Mouse (Mus musculus): ENCODE measurements around the gene Dnttip2. TPM values are rescaled to one million over a fixed set of nuclear protein-coding genes. Genes with fewer than 3 reads are reported as not detected.

Dnttip2 gene
- total RNA-seq, 1 experiment: 97.6 TPM

DNA sequence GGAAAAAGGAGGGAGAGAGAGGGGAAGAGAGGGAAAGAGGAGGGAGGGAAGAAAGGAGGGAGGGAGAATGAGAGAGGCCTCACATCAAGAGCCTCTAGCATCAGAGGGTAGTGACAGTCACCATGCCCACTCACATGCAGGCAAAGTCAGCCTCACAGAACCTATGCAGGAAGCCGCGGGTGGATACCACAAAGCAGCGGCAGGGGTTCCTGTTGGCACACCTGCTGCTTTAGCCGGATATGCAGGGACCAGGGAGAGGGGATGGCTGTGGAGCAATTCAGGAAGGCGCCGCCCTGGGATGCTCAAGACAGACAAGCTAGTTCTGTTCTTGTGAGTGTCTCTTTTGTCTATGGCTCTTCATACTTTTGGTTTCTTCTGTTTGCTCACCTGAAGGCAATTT lies 34.8 kb downstream of the Dnttip2 start:
- no peak for DNase-seq (ENCODE audit: low read depth, low spot score)
- Histone ChIP-seq H3K9me3 (ENCODE audit: control insufficient read depth, insufficient read depth, low read depth, low read length) (no peaks in the 10 kb centered on the region), H3K4me3 (ENCODE audit: insufficient read depth in 1 of 2, low read depth in 1 of 2, low read length in 2 of 2, poor library complexity in 1 of 2, severe bottlenecking in 1 of 2) (no peak overlapping the region), H3K36me3 (ENCODE audit: control insufficient read depth, insufficient read depth, low read length, poor library complexity, severe bottlenecking) (no peaks in the 10 kb centered on the region), H3K9ac (ENCODE audit: insufficient read depth, low read depth, low read length, poor library complexity, severe bottlenecking) (no peak overlapping the region), H3K27ac (ENCODE audit: insufficient read depth, low read depth, low read length, poor library complexity, severe bottlenecking) (no peak overlapping the region), H3K4me1 (ENCODE audit: control insufficient read depth in 2 of 2, insufficient read depth in 2 of 2, low read length in 2 of 2, poor library complexity in 1 of 2) (peaks cover 0 to 7% of the 10 kb centered on the region in 2 experiments; a peak in 2 of 4 replicates)
- in situ Hi-C loops (cut with MboI; ENCODE audit: low sequenced_read_pairs in 2 of 2, unreplicated experiment in 2 of 2): loop anchor here in 1 of 2 experiments (25.0 kb wide), 1 partner anchor 328 kb away; no protein-coding TSS in a partner anchor
- TF ChIP-seq HCFC1 (IDR thresholded peaks at IDR 0.05; ENCODE audit: borderline replicate concordance, insufficient read depth, low read length) (no peak), CHD2 (IDR thresholded peaks at IDR 0.05; ENCODE audit: low read depth, low read length) (no peak), MAFK (IDR thresholded peaks at IDR 0.05; ENCODE audit: insufficient read depth, low read depth, low read length) (no peak), ZNF384 (IDR thresholded peaks at IDR 0.05; ENCODE audit: low read depth, low read length) (no peak), ZC3H11A (IDR thresholded peaks at IDR 0.05; ENCODE audit: borderline replicate concordance, low read depth, low read length) (no peak)

DNA sequence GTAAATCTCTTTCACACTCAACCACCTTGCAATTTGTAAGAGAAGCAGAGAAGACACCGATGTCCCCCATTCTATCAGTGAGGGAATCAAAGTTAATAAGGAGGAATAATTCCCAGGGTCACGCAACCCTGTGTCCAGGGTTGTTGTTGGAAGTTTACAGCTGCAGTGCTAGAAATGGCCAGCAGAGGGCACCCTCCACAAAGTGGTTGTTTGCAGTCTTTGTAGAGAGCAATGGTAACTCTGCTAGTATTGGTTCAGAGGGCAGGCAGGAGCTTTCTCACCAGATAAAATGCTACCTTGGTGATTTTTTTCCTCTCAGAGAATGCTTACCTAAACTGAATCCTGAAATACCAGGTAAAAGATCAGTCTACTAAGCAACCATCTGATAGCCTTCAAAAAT lies 37.9 kb downstream of the Dnttip2 start:
- no peak overlapping the region for H3K27ac ChIP-seq (ENCODE audit: insufficient read depth, low read depth, low read length, poor library complexity, severe bottlenecking)
- TF ChIP-seq ZC3H11A (IDR thresholded peaks at IDR 0.05; ENCODE audit: borderline replicate concordance, low read depth, low read length) (peak; percentile 98), CHD2 (IDR thresholded peaks at IDR 0.05; ENCODE audit: low read depth, low read length) (no peak)

DNA sequence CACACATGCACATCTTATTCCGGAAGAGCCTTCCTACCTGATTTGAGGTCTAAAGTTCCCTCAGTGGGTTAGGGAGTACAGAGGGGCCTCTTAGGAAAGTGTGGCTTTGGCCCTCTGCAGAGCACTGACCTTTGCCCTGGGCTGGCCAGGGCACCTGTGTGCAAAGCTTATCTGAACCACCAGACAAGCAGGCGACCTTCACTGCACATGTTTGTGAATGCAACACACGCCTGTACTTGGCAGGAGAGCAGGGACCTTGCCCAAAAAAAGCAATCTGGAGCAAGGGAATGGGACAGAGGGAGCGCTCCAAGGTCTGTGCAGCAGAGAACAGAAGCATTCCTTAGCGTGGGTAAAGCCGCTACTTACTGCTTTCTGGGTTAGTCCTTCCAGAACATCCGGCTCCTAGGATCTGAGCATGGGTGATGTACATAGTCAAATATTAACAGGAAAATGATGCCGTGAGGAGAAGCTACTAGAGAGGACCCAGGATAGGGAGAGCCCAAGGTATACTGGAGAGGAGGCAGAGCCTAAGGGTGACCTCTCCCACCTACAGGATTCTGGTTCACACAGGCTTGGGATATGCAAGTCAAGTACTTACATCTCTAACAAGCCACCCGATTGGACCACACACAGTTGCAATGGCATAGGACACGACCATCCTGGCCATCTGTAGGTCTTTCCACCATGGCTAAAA lies 38.9 kb downstream of the Dnttip2 start:
- in situ Hi-C loops (cut with MboI; ENCODE audit: low sequenced_read_pairs in 2 of 2, unreplicated experiment in 2 of 2): loop anchor here in 1 of 2 experiments (10.0 to 25.0 kb wide), 2 partner anchors 162 to 324 kb away; no protein-coding TSS in a partner anchor
- Histone ChIP-seq H3K27ac (ENCODE audit: insufficient read depth, low read depth, low read length, poor library complexity, severe bottlenecking) (no peak overlapping the region), H3K4me1 (ENCODE audit: control insufficient read depth in 2 of 2, insufficient read depth in 2 of 2, low read length in 2 of 2, poor library complexity in 1 of 2) (peaks cover 0 to 8% of the 10 kb centered on the region in 2 experiments; a peak in 2 of 4 replicates), H3K9ac (ENCODE audit: insufficient read depth, low read depth, low read length, poor library complexity, severe bottlenecking) (no peak overlapping the region), H3K9me3 (ENCODE audit: control insufficient read depth, insufficient read depth, low read depth, low read length) (no peaks in the 10 kb centered on the region), H3K4me3 (ENCODE audit: insufficient read depth in 1 of 2, low read depth in 1 of 2, low read length in 2 of 2, poor library complexity in 1 of 2, severe bottlenecking in 1 of 2) (no peak overlapping the region), H3K36me3 (ENCODE audit: control insufficient read depth, insufficient read depth, low read length, poor library complexity, severe bottlenecking) (no peaks in the 10 kb centered on the region)
- DNase-seq (ENCODE audit: low read depth, low spot score): no peak
- TF ChIP-seq MAFK (IDR thresholded peaks at IDR 0.05; ENCODE audit: insufficient read depth, low read depth, low read length) (no peak), CHD2 (IDR thresholded peaks at IDR 0.05; ENCODE audit: low read depth, low read length) (no peak), ZNF384 (IDR thresholded peaks at IDR 0.05; ENCODE audit: low read depth, low read length) (no peak), HCFC1 (IDR thresholded peaks at IDR 0.05; ENCODE audit: borderline replicate concordance, insufficient read depth, low read length) (no peak), ZC3H11A (IDR thresholded peaks at IDR 0.05; ENCODE audit: borderline replicate concordance, low read depth, low read length) (no peak)

More for the DNA sequence above, 37.9 kb downstream of the Dnttip2 start:
- Histone ChIP-seq H3K9ac (ENCODE audit: insufficient read depth, low read depth, low read length, poor library complexity, severe bottlenecking) (no peak overlapping the region), H3K4me1 (ENCODE audit: control insufficient read depth in 2 of 2, insufficient read depth in 2 of 2, low read length in 2 of 2, poor library complexity in 1 of 2) (peaks cover 0 to 8% of the 10 kb centered on the region in 2 experiments; a peak in 2 of 4 replicates), H3K36me3 (ENCODE audit: control insufficient read depth, insufficient read depth, low read length, poor library complexity, severe bottlenecking) (no peaks in the 10 kb centered on the region), H3K9me3 (ENCODE audit: control insufficient read depth, insufficient read depth, low read depth, low read length) (no peaks in the 10 kb centered on the region), H3K4me3 (ENCODE audit: insufficient read depth in 1 of 2, low read depth in 1 of 2, low read length in 2 of 2, poor library complexity in 1 of 2, severe bottlenecking in 1 of 2) (no peak overlapping the region)
- peak; percentile 66 for DNase-seq (ENCODE audit: low read depth, low spot score)
- in situ Hi-C loops (cut with MboI; ENCODE audit: low sequenced_read_pairs in 2 of 2, unreplicated experiment in 2 of 2): loop anchor here in 1 of 2 experiments (10.0 to 25.0 kb wide), 2 partner anchors 163 to 325 kb away; no protein-coding TSS in a partner anchor

DNA sequence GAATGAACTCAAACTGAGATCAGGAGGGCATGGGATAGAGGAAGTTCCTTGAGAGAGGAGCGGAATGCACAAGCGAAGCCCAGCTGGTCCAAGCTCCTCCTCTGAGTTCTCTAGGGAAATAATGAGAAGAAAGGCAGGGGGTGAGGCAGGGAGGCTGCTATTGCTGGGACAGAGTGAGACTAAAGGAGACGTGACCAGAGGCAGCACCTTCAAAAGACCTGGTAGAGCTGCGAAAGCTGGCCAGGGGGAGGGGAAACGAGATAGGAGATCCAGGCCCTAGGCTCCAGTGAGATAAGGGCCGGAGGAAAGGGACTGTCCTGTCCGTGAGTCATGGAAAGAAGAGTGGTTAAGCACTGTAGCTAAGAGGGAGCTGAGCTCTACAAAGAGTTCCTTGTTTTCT lies 39.7 kb downstream of the Dnttip2 start:
- in situ Hi-C loops (cut with MboI; ENCODE audit: low sequenced_read_pairs in 2 of 2, unreplicated experiment in 2 of 2): loop anchor here in 1 of 2 experiments (10.0 to 25.0 kb wide), 2 partner anchors 161 to 323 kb away; no protein-coding TSS in a partner anchor
- H3K27ac ChIP-seq (ENCODE audit: insufficient read depth, low read depth, low read length, poor library complexity, severe bottlenecking): no peak overlapping the region
- peaks cover 0 to 7% of the 10 kb centered on the region in 2 experiments; a peak in 2 of 4 replicates for H3K4me1 ChIP-seq (ENCODE audit: control insufficient read depth in 2 of 2, insufficient read depth in 2 of 2, low read length in 2 of 2, poor library complexity in 1 of 2)
- no peak overlapping the region for H3K4me3 ChIP-seq (ENCODE audit: insufficient read depth in 1 of 2, low read depth in 1 of 2, low read length in 2 of 2, poor library complexity in 1 of 2, severe bottlenecking in 1 of 2)
- H3K9ac ChIP-seq (ENCODE audit: insufficient read depth, low read depth, low read length, poor library complexity, severe bottlenecking): no peak overlapping the region
- no peaks in the 10 kb centered on the region for H3K36me3 ChIP-seq (ENCODE audit: control insufficient read depth, insufficient read depth, low read length, poor library complexity, severe bottlenecking)
- TF ChIP-seq MAFK (IDR thresholded peaks at IDR 0.05; ENCODE audit: insufficient read depth, low read depth, low read length) (no peak), ZNF384 (IDR thresholded peaks at IDR 0.05; ENCODE audit: low read depth, low read length) (no peak), CHD2 (IDR thresholded peaks at IDR 0.05; ENCODE audit: low read depth, low read length) (no peak), HCFC1 (IDR thresholded peaks at IDR 0.05; ENCODE audit: borderline replicate concordance, insufficient read depth, low read length) (no peak), ZC3H11A (IDR thresholded peaks at IDR 0.05; ENCODE audit: borderline replicate concordance, low read depth, low read length) (no peak)
- H3K9me3 ChIP-seq (ENCODE audit: control insufficient read depth, insufficient read depth, low read depth, low read length): no peaks in the 10 kb centered on the region
- no peak for DNase-seq (ENCODE audit: low read depth, low spot score)

All from ES-E14 (cell line).